Mouse (Mus musculus) kidney, adult 2 months (tissue): ENCODE data around the gene Brd4.

Experiments used
- CTCF ChIP-seq: fragments of 200-500 bp; conservative IDR thresholded peaks from 2 replicates; pipeline ENCODE4 v1.5.1; 2011; ENCODE audit warnings: low read depth, mild to moderate bottlenecking, control low read depth, low read length, moderate library complexity, mixed read lengths; ENCODE audit not compliant: insufficient read depth, insufficient read length
- POLR2A ChIP-seq: fragments of 200-500 bp; IDR thresholded peaks from one replicate; pipeline ENCODE4 v1.6.1; 2011; ENCODE audit warnings: low read depth, low read length, control low read depth

- TF ChIP-seq POLR2A (no peak), CTCF (no peak)
Observed at GRCm38 (mm10) chr17:32280575-32280974, 3.9 kb downstream of the Brd4 start.
